Mouse (Mus musculus): Measurements from ENCODE around the gene Rab3gap1. TPM values are rescaled to one million over a fixed set of nuclear protein-coding genes. Genes with fewer than 3 reads are reported as not detected.

The Rab3gap1 gene
- total and polyA plus RNA-seq, 3 experiments = 21.7 to 37.5 (median 21.8) TPM

- Histone ChIP-seq H3K36me3 (replicated peaks in 1 of 2; ENCODE audit: control insufficient read depth in 1 of 2, insufficient read depth in 1 of 2, low read length in 1 of 2) (no peaks in the 10 kb centered on the region), H3K9me3 (replicated peaks; ENCODE audit: low read length) (peaks cover 9% of the 10 kb centered on the region), H3K4me1 (ENCODE audit: control insufficient read depth in 1 of 2, insufficient read depth in 2 of 2) (peaks cover 8 to 19% of the 10 kb centered on the region in 2 experiments; a peak in 3 of 4 replicates), H3K4me3 (replicated peaks in 1 of 3; ENCODE audit: low read depth in 2 of 3, low read length in 2 of 3, poor library complexity in 1 of 3) (no peak within 1 kb of the TSS), H3K4me2 (ENCODE audit: insufficient read depth, low read depth, poor library complexity, severe bottlenecking) (no peak within 1 kb of the TSS; the same call in 1 of the 2 replicates), H3K27me3 (replicated peaks) (no peaks in the 10 kb centered on the region), H3K79me2 (replicated peaks; ENCODE audit: control insufficient read depth, extremely low read depth, insufficient read depth, poor library complexity, severe bottlenecking) (no peaks in the 10 kb centered on the region), H3K27ac (ENCODE audit: insufficient read depth, low read depth) (no peak within 1 kb of the TSS), H3K9ac (ENCODE audit: insufficient read depth, low read depth) (no peak within 1 kb of the TSS)
- dilution Hi-C loops (cut with MboI; ENCODE audit: extremely low pct_ligation_motif_present, extremely low pct_unique_long_range_greater_than_20kb, low sequenced_read_pairs) = no loop called here
- in situ Hi-C loops (cut with MboI; ENCODE audit: low pct_ligation_motif_present, low pct_unique_long_range_greater_than_20kb, low sequenced_read_pairs) = no loop called here
- no peak for TF ChIP-seq KAT2A (IDR thresholded peaks at IDR 0.05; ENCODE audit: insufficient replicate concordance, low read length)
- TF ChIP-seq TBP (conservative IDR thresholded peaks at IDR 0.05; ENCODE audit: low read depth, low read length) = no peak
- no peak for TF ChIP-seq NELFE (IDR thresholded peaks at IDR 0.05; ENCODE audit: low read depth, low read length)
- TF ChIP-seq HCFC1 (IDR thresholded peaks at IDR 0.05; ENCODE audit: low read depth, low read length) = no peak
- TF ChIP-seq MEF2A (IDR thresholded peaks at IDR 0.05; ENCODE audit: borderline replicate concordance, low read depth, low read length) = no peak
- TF ChIP-seq ZKSCAN1 (IDR thresholded peaks at IDR 0.05; ENCODE audit: borderline replicate concordance, low read depth, low read length) = no peak
- no peak for TF ChIP-seq RAD21 (IDR thresholded peaks at IDR 0.05; ENCODE audit: low read depth, low read length)
- TF ChIP-seq TCF12 (IDR thresholded peaks at IDR 0.05; ENCODE audit: low read depth, low read length) = no peak
- DNase-seq (ENCODE audit: extremely low read depth) = no peak
These were observed 13.9 kb upstream of the Rab3gap1 start, which contains the start of gene Map3k19 for GRCm38 (mm10) chr1:127854486-127855222. Map3k19 (minus strand) TSS chr1:127855031.

GRCm38 (mm10) chr1:127858945-127859648 lies 9.5 kb upstream of the Rab3gap1 start:
- Histone ChIP-seq H3K27me3 (replicated peaks) (no peaks in the 10 kb centered on the region), H3K36me3 (replicated peaks in 1 of 2; ENCODE audit: control insufficient read depth in 1 of 2, insufficient read depth in 1 of 2, low read length in 1 of 2) (no peaks in the 10 kb centered on the region), H3K27ac (ENCODE audit: insufficient read depth, low read depth) (no peak overlapping the region), H3K9ac (ENCODE audit: insufficient read depth, low read depth) (no peak overlapping the region), H3K4me3 (replicated peaks in 1 of 3; ENCODE audit: low read depth in 2 of 3, low read length in 2 of 3, poor library complexity in 1 of 3) (no peak overlapping the region), H3K4me2 (ENCODE audit: insufficient read depth, low read depth, poor library complexity, severe bottlenecking) (peak overlapping the region; percentile 88), H3K9me3 (replicated peaks; ENCODE audit: low read length) (no peaks in the 10 kb centered on the region), H3K79me2 (replicated peaks; ENCODE audit: control insufficient read depth, extremely low read depth, insufficient read depth, poor library complexity, severe bottlenecking) (no peaks in the 10 kb centered on the region), H3K4me1 (ENCODE audit: control insufficient read depth in 1 of 2, insufficient read depth in 2 of 2) (peaks cover 8 to 21% of the 10 kb centered on the region in 2 experiments; a peak in 3 of 4 replicates)
- in situ Hi-C loops (cut with MboI; ENCODE audit: low pct_ligation_motif_present, low pct_unique_long_range_greater_than_20kb, low sequenced_read_pairs) (no loop called here), dilution Hi-C loops (cut with MboI; ENCODE audit: extremely low pct_ligation_motif_present, extremely low pct_unique_long_range_greater_than_20kb, low sequenced_read_pairs) (no loop called here)
- peak; percentile 19 for DNase-seq (ENCODE audit: extremely low read depth)
- TF ChIP-seq MAFK (IDR thresholded peaks at IDR 0.05; ENCODE audit: insufficient replicate concordance, low read length) = peak; percentile 79
- no peak for TF ChIP-seq EP300 (IDR thresholded peaks at IDR 0.05; ENCODE audit: low read length)
